Mouse (Mus musculus): ENCODE data around the gene Ccdc61. TPM values are rescaled to one million over a fixed set of nuclear protein-coding genes. Genes with fewer than 3 reads are reported as not detected.
A peak's percentile ranks its signal among the peaks of the same experiment; 100 is the strongest.
"Not testable (repeated sequence)": the region's sequence is repeated elsewhere in the genome, so short reads cannot be mapped to it uniquely, and the experiment has no call there.

The Ccdc61 gene
- total RNA-seq, 1 experiment from 2014 or later, result 15.5 TPM

DNA sequence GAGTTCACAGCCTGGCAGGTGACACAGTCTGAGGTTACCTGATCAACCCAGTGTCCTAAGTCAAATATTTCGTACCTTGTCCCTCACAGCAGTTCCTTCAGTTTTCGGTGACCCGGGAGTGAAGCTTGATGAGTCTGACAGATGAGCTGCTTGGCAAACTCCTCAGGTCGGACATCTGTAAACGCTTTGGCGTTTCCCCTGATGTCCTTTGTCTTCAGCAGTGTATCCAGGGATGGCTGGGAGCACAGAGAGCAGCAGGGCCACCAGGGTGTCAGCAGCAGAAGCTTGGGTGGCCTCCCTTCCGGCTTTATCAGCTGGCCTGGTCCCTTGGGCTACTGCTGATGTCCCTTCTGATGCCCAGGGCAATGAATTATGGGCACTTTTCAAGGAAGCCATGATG lies 31.5 kb downstream of the Ccdc61 start:
- ATAC-seq (replicated peaks in 1 of 2; ENCODE audit: insufficient read depth in 1 of 2, low FRiP score in 2 of 2, low TSS enrichment in 1 of 2, low read depth in 1 of 2, poor library complexity in 2 of 2, severe bottlenecking in 2 of 2), result no peak

DNA sequence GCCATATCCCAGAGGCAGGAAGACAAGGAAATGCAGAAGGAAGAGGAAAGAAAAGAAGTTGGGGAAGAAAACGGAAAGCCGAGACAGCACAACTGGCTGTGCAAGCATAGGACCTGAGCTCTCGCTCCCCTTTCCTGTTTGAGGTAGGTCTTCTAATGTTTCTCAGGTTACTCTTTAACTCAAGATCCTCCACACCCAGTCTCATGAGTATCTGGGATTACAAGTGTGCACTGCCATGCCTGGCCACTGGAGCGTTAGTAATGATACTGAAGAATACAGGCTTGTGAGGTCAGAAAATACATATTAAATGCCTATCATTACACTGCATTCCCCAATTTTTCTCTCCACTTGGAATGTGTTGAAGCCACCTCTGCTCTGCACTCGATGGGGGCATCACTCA lies 34.8 kb downstream of the Ccdc61 start:
- ATAC-seq (replicated peaks in 1 of 2; ENCODE audit: insufficient read depth in 1 of 2, low FRiP score in 2 of 2, low TSS enrichment in 1 of 2, low read depth in 1 of 2, poor library complexity in 2 of 2, severe bottlenecking in 2 of 2), result no peak

DNA sequence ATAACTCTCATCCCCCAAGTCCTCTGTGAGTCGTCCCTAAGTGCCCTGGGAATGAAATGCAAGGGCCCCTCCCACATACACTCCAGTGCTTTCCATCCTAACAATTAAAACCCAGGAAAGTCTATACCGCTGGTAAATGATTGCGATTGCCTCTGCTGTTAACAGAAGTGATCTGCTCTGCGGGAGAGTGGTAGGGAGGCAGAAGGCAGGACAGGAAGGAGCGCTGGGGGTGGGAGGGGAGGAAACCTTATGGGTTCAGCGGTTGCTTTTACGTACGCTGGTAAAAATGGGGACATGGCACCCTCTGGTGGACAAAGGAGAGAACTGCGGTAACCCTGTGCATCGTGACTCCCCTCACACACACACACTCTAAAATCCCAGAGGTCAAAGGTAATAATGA lies 37.0 kb downstream of the Ccdc61 start:
- ATAC-seq (replicated peaks in 1 of 2; ENCODE audit: insufficient read depth in 1 of 2, low FRiP score in 2 of 2, low TSS enrichment in 1 of 2, low read depth in 1 of 2, poor library complexity in 2 of 2, severe bottlenecking in 2 of 2), result peak; percentile 96 to 97

DNA sequence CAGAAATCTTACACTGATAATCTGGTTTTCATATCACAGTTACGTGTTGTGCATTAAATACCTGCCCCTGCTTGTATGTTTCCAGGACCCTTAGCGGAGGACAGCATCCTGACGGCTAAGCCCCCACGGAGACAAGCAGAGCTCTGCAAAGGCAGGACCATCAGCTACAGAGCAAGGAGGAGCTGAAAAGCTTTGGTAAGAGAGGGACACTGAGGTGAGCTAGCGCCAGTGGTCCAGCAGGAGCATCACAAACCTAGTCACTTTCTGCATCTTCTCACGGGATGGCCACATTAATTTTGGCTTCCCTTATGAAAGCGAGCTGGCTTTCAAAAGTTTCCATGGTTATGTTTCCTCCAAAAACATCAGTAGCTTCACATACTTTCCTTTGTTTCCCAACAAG lies 37.4 kb downstream of the Ccdc61 start:
- ATAC-seq (replicated peaks in 1 of 2; ENCODE audit: insufficient read depth in 1 of 2, low FRiP score in 2 of 2, low TSS enrichment in 1 of 2, low read depth in 1 of 2, poor library complexity in 2 of 2, severe bottlenecking in 2 of 2), result peak in 1 of 2 experiments; percentile 36; a peak in 1 of 4 replicates

DNA sequence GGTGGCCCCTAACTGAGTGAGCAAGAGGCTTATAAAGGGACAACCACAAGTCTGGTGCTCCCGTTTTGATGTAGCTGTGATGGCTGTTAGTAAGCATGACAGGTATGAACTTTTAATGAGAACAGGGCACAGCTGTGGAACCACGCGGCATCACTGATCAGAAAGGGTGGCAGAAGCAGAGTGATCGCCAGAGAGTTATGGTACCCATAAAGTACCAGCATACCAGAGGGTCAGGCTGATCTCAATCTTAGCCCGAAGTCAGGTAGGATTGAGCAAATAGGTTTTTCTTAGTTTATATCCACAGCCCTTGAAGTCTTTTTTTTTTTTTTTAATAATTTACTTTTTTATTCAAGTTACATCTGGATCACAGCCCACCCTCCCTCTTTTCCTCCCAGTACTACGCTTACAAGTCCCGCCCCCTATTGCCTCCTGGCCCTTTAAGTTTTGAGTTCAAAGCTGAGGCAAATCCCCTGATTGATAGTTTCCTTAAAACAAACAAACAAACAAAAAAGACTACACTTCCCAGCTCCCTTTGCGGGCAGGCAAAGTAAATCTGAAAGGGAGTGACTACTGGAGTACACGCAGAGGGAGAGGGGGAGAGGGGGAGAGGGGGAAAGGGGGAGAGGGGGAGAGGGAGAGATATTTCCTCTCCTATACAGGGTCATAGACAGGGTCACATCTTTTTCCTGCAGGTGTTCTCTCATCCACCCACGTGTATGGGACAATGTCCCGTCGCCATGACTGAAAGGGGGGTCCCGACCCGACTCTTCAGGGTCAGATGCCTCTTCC lies 38.0 kb downstream of the Ccdc61 start:
- no peak for ATAC-seq (replicated peaks in 1 of 2; ENCODE audit: insufficient read depth in 1 of 2, low FRiP score in 2 of 2, low TSS enrichment in 1 of 2, low read depth in 1 of 2, poor library complexity in 2 of 2, severe bottlenecking in 2 of 2)

DNA sequence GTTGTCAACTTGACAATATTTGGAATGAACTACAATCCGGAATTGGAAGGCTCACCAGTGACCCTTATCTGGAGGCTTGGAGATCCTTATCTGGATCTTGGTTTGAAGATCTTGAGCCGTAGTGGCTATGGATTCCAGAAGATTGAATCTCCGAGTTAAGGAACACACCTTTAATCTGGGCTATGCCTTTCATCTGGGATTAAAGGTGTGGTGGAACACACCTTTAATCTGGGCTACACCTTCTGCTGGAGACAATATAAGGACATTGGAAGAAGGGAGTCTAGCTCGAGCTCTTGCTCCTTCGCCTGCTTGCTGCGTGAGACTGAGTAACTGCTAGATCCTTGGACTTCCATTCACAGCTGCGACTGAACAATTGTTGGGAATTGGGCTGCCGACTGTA lies 39.2 kb downstream of the Ccdc61 start, which contains the start of gene Pglyrp1:
Gene Pglyrp1, plus strand, starts transcription at position 301 of the 400 bp plus-strand sequence.
- ATAC-seq (replicated peaks in 1 of 2; ENCODE audit: insufficient read depth in 1 of 2, low FRiP score in 2 of 2, low TSS enrichment in 1 of 2, low read depth in 1 of 2, poor library complexity in 2 of 2, severe bottlenecking in 2 of 2), result not testable (repeated sequence)

DNA sequence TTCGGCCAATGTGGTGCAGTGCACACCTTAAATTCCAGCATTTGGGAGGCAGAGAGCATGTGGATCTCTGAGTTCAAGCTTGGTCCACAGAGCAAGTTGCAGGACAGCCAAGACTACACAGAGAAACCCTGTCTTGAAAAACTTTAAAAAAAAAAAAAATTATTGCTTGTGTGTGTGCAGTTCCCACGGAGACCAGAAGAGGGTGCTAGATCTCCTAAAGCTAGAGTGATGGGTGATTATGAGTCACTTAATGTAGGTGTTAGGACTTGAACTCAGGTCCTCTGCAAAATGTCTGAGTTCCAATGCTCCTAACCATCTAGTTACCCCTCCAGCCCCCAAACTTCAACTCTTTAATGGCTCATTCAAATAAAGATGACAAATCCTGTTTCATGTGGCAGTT lies 41.7 kb downstream of the Ccdc61 start:
- ATAC-seq (replicated peaks in 1 of 2; ENCODE audit: insufficient read depth in 1 of 2, low FRiP score in 2 of 2, low TSS enrichment in 1 of 2, low read depth in 1 of 2, poor library complexity in 2 of 2, severe bottlenecking in 2 of 2), result no peak

DNA sequence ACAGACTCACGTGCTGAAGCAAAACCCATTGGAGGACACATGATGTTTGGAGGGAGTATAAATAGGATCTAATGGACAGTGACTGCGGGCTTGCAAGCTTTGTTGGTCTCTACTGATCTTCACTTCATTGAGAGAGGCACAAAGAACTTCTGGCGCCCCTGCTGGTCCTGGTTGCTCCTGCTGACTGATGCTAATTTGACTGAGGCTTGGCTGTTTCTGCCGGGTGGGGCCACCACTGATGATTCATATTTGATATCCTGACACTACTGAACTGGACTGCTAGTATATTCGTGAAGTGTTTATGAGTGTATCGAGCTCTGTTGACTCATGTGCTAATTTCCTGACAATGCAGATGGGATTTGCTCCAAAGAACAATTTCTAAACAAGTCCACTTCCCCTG lies 47.4 kb downstream of the Ccdc61 start:
- ATAC-seq (replicated peaks in 1 of 2; ENCODE audit: insufficient read depth in 1 of 2, low FRiP score in 2 of 2, low TSS enrichment in 1 of 2, low read depth in 1 of 2, poor library complexity in 2 of 2, severe bottlenecking in 2 of 2), result no peak

DNA sequence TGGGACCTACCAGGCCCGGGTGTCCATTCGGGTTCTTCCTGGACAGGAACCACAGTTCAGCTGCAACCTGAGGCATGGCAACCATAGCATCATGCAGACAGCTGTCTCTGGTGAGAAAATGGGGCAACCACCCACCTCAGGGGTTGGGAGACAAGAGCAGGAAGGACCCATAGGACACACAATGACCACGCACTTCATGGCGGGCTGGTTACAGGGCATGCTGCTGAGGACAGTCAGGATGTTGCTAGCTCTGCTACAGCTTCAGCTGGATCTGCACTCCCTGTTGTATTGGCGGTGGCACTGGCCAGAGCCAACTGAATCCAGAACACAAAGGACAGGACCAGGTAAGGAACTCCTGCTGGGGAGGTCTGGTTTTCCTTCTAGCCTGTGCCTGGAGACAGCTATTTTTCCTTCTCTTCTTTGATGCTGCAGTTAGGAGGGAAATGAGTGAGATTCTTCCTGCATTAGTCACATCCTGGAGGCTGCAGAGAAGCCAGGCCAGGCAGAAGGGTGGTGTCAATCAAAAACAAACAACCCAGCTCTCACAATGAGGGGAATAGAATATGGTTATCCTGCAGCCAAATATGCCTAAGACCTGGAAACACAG lies 51.8 kb downstream of the Ccdc61 start:
- ATAC-seq (replicated peaks in 1 of 2; ENCODE audit: insufficient read depth in 1 of 2, low FRiP score in 2 of 2, low TSS enrichment in 1 of 2, low read depth in 1 of 2, poor library complexity in 2 of 2, severe bottlenecking in 2 of 2), result no peak

DNA sequence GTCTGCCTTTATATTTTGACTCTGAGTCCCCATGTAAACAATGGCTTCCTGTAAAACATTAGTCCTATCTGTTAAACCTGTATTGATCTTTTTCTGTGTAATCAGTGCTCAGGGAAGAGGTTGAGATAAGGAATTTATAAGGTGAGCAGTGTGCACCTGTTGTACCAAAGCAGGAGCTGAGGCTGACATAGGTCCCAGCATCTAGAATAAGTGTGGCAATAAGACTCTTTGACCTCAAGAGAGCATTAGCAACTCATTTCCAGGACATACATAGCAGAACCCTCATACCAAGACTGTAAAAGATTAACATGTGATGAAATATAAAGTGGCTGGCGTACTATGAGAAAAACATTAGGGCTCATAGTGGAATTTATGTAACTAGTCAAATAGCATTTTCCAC lies 61.8 kb downstream of the Ccdc61 start:
- no peak for ATAC-seq (replicated peaks in 1 of 2; ENCODE audit: insufficient read depth in 1 of 2, low FRiP score in 2 of 2, low TSS enrichment in 1 of 2, low read depth in 1 of 2, poor library complexity in 2 of 2, severe bottlenecking in 2 of 2)

DNA sequence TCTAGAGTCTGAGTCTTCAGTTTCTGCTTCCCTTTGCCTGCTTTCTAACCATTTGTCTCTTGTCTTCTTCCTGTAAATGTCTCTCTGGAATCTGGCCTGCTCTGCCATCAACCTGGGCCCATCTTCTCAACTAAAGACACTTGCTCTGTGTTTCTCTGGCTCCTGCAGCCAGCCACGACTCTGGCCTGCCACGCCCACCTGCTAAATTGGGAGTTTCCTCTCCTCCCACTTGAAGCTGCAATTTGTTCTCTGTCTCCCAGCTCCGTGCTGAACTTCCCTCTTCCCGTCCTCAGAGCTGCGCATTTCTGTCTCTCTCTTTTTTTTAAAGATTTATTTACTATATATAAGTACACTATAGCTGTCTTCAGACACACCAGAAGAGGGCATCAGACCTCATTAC lies 65.4 kb downstream of the Ccdc61 start:
- ATAC-seq (replicated peaks in 1 of 2; ENCODE audit: insufficient read depth in 1 of 2, low FRiP score in 2 of 2, low TSS enrichment in 1 of 2, low read depth in 1 of 2, poor library complexity in 2 of 2, severe bottlenecking in 2 of 2), result no peak

DNA sequence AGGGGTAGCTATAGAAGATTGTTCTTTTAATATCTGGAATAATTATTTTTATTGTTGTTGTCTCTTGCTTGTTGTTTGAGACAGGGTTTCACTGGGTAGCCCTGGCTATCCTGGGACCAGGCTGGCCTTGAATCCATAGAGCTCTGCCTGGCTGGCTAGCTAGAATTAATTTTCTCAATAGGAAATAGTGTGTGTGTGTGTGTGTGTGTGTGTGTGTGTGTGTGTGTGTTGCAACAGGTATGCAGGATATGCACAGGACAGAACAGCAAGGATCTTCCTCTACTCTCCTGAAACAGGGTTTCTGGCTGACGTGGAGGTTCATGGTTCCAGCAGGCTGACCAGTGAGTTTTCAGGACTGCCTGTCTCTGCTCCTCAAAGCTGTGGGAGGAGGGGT lies 69.0 kb downstream of the Ccdc61 start:
- ATAC-seq (replicated peaks in 1 of 2; ENCODE audit: insufficient read depth in 1 of 2, low FRiP score in 2 of 2, low TSS enrichment in 1 of 2, low read depth in 1 of 2, poor library complexity in 2 of 2, severe bottlenecking in 2 of 2), result no peak

Other genes starting within 250 kb of the Ccdc61 start
- not detected in 2 replicates for gene Psg20, start 224.2 kb downstream of the Ccdc61 start, total RNA-seq (2017)
- not detected in 2 replicates for gene Psg22, start 192.3 kb downstream of the Ccdc61 start, total RNA-seq (2017)
- gene Psg19, start 111.9 kb downstream of the Ccdc61 start, total RNA-seq (2017), result not detected in 2 replicates
- gene Psg17, start 88.8 kb downstream of the Ccdc61 start, total RNA-seq (2017), result not detected in 2 replicates
- 3.1 and 4.6 TPM in 2 replicates for gene Mill2, start 70.4 kb downstream of the Ccdc61 start, total RNA-seq (2017)
- gene Pglyrp1, start 39.1 kb downstream of the Ccdc61 start, total RNA-seq (2017), result 14.1 and 39.9 TPM in 2 replicates
- 0.10 TPM in 1 of 2 replicates, not detected in the other for gene Nova2, start 15.5 kb upstream of the Ccdc61 start, total RNA-seq (2017)
- gene Nanos2, start 77.0 kb upstream of the Ccdc61 start, total RNA-seq (2017), result not detected in 2 replicates
- gene Mypop, start 80.8 kb upstream of the Ccdc61 start, total RNA-seq (2017), result 0.10 and 0.69 TPM in 2 replicates
- gene Irf2bp1, start 93.6 kb upstream of the Ccdc61 start, total RNA-seq (2017), result 13.1 and 16.8 TPM in 2 replicates
- 2.7 and 3.3 TPM in 2 replicates for gene Foxa3, start 113.1 kb upstream of the Ccdc61 start, total RNA-seq (2017)
- 41.0 and 42.4 TPM in 2 replicates for gene Sympk, start 114.0 kb upstream of the Ccdc61 start, total RNA-seq (2017)
- not detected in 2 replicates for gene Rsph6a, start 144.3 kb upstream of the Ccdc61 start, total RNA-seq (2017)
- gene Dmwd, start 165.8 kb upstream of the Ccdc61 start, total RNA-seq (2017), result 13.5 TPM in 2 replicates
- 3.6 TPM in 1 of 2 replicates, not detected in the other for gene Dmpk, start 173.4 kb upstream of the Ccdc61 start, total RNA-seq (2017)
- 7.9 and 9.3 TPM in 2 replicates for gene Six5, start 184.2 kb upstream of the Ccdc61 start, total RNA-seq (2017)
- gene Gm4969, start 208.0 kb upstream of the Ccdc61 start, total RNA-seq (2017), result 0.50 and 1.1 TPM in 2 replicates
- 7.8 and 8.3 TPM in 2 replicates for gene Fbxo46, start 209.4 kb upstream of the Ccdc61 start, total RNA-seq (2017)
- 3.5 and 4.8 TPM in 2 replicates for gene Qpctl, start 238.9 kb upstream of the Ccdc61 start, total RNA-seq (2017)
- gene Snrpd2, start 239.3 kb upstream of the Ccdc61 start, total RNA-seq (2017), result 55.1 and 97.6 TPM in 2 replicates